Mouse (Mus musculus) NIH3T3 (cell line): ENCODE results near the gene Sertad2.

Source experiments
- DNase-seq: peaks from one replicate; pipeline ENCODE4 v3.0.0-alpha.2; 2012; ENCODE audit warnings: low read depth

The Sertad2 gene

GRCm38 (mm10) chr11:20544801-20545515 is 1.9 kb downstream of the Sertad2 start:
- DNase-seq: no peak

GRCm38 (mm10) chr11:20549481-20549880 is 6.4 kb downstream of the Sertad2 start:
- no peak for DNase-seq

- DNase-seq: no peak
Measured at GRCm38 (mm10) chr11:20550196-20550595, 7.1 kb downstream of the Sertad2 start.

GRCm38 (mm10) chr11:20552059-20552458 is 9.0 kb downstream of the Sertad2 start:
- DNase-seq: no peak

GRCm38 (mm10) chr11:20552758-20553673 is 10.0 kb downstream of the Sertad2 start:
- DNase-seq: no peak

- DNase-seq: no peak
Measured at GRCm38 (mm10) chr11:20555651-20556050, 12.6 kb downstream of the Sertad2 start.

GRCm38 (mm10) chr11:20556163-20556911 is 13.3 kb downstream of the Sertad2 start:
- DNase-seq: no peak

- no peak for DNase-seq
Measured at GRCm38 (mm10) chr11:20559236-20559950, 16.3 kb downstream of the Sertad2 start.

GRCm38 (mm10) chr11:20559951-20560642 is 17.0 kb downstream of the Sertad2 start:
- DNase-seq: no peak

GRCm38 (mm10) chr11:20561323-20562002 is 18.4 kb downstream of the Sertad2 start:
- no peak for DNase-seq

GRCm38 (mm10) chr11:20565057-20565456 is 22.0 kb downstream of the Sertad2 start:
- DNase-seq: no peak

- peak; percentile 70 for DNase-seq
Measured at GRCm38 (mm10) chr11:20571702-20572413, 28.8 kb downstream of the Sertad2 start.

GRCm38 (mm10) chr11:20576046-20576635 is 33.1 kb downstream of the Sertad2 start:
- no peak for DNase-seq

GRCm38 (mm10) chr11:20582758-20583157 is 39.7 kb downstream of the Sertad2 start:
- DNase-seq: no peak

GRCm38 (mm10) chr11:20585297-20585696 is 42.2 kb downstream of the Sertad2 start:
- DNase-seq: peak; percentile 25

GRCm38 (mm10) chr11:20586180-20586579 is 43.1 kb downstream of the Sertad2 start:
- peak; percentile 58 for DNase-seq

GRCm38 (mm10) chr11:20589393-20589792 is 46.3 kb downstream of the Sertad2 start:
- DNase-seq: no peak

- DNase-seq: no peak
Measured at GRCm38 (mm10) chr11:20592010-20592409, 49.0 kb downstream of the Sertad2 start.
